ENCODE assay signal across 16 mouse cellular contexts in the genomic region with DNA sequence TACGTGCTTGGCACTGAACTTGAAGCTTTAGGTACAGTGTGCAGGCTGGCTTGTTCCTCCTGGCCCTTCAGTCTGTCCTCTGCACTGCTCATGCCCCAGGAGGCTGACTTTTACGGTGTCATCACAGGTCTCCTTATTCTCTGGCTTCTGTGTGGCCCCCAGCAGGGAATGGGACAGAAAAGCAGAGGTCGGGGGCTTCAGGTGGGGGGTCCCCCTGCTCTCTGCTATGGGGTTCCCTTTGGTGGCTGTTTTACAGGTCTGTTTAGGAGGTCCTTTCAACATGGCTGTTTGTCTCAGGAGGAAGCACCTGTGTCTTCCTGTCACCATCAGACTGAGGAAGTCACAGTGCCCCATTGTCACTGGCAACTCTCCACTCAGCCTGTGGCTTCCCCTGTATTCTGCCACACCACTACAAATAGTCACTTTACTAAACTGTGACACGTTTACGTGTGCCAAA. TPM values are rescaled to one million over a fixed set of nuclear protein-coding genes. Genes with fewer than 3 reads are reported as not detected.
DNase-seq lines count a peak whose midpoint lies in the region; ATAC-seq and TF ChIP-seq lines count a peak whose summit lies in the region.
"Had no signal": no experiment of that assay in that cellular context is flagged by ENCODE, and none has a peak within 500 bp of the region (broad histone marks: within the 10 kb centered on the region; RNA-seq: fewer than 3 reads in every experiment).

No protein-coding gene starts in this region.

- H3K36me3 ChIP-seq in intestine, embryonic 14.5 days (ENCODE audit: control insufficient read depth, insufficient read depth, low read length) = no peaks in the 10 kb centered on the region
- no peaks in the 10 kb centered on the region for H3K36me3 ChIP-seq in intestine, embryonic 16.5 days (ENCODE audit: control insufficient read depth, insufficient read depth, low read length)
- no peaks in the 10 kb centered on the region for H3K36me3 ChIP-seq in spleen, adult 2 months (ENCODE audit: control insufficient read depth, insufficient read depth, low read length)
- H3K36me3 ChIP-seq in midbrain, embryonic 14.5 days (ENCODE audit: control insufficient read depth, insufficient read depth, low read length) = no peaks in the 10 kb centered on the region
- H3K36me3 ChIP-seq: embryonic facial prominence, embryonic 12.5 days; heart, embryonic 13.5 days had no signal

- no peak overlapping the region for H3K27ac ChIP-seq in intestine, embryonic 14.5 days (ENCODE audit: low read depth)
- no peak overlapping the region for H3K27ac ChIP-seq in intestine, embryonic 16.5 days (ENCODE audit: low read length)
- H3K27ac ChIP-seq in spleen, adult 2 months (ENCODE audit: insufficient read depth, low read length) = peak overlapping the region; percentile 63
- H3K27ac ChIP-seq in midbrain, embryonic 14.5 days (replicated peaks; ENCODE audit: low read depth, low read length) = no peak overlapping the region
- H3K27ac ChIP-seq: heart, embryonic 13.5 days had no signal

- no peaks in the 10 kb centered on the region for H3K9me3 ChIP-seq in intestine, embryonic 14.5 days (ENCODE audit: control insufficient read depth, low read length)
- no peaks in the 10 kb centered on the region for H3K9me3 ChIP-seq in intestine, embryonic 16.5 days (ENCODE audit: control insufficient read depth, low read length)
- no peaks in the 10 kb centered on the region for H3K9me3 ChIP-seq in midbrain, embryonic 14.5 days (ENCODE audit: control insufficient read depth, low read length)
- H3K9me3 ChIP-seq: embryonic facial prominence, embryonic 12.5 days; heart, embryonic 13.5 days had no signal

- no peak for ATAC-seq in intestine, embryonic 14.5 days (replicated peaks; ENCODE audit: low FRiP score, low TSS enrichment, low read depth)
- ATAC-seq in intestine, embryonic 16.5 days = no peak
- ATAC-seq in activated CD4-positive, CD25-positive, alpha-beta regulatory T cell, adult 4 months = peak; percentile 32
- no peak for ATAC-seq in midbrain, embryonic 14.5 days (ENCODE audit: low FRiP score, low TSS enrichment)
- ATAC-seq: forebrain, embryonic 16.5 days; midbrain, embryonic 16.5 days had no signal

- peak; percentile 43 for DNase-seq in intestine, embryonic 14.5 days (ENCODE audit: low spot score)
- DNase-seq in A20 (ENCODE audit: low read depth, low spot score) = peak; percentile 64
- DNase-seq in spleen, adult 2 months (ENCODE audit: low read depth in 1 of 2, low spot score in 2 of 2) = peak; percentile 41 to 56
- no peak for DNase-seq in left cerebral cortex, postnatal 4 days
- DNase-seq in midbrain, embryonic 14.5 days = no peak
- DNase-seq in urinary bladder, postnatal 36 days (ENCODE audit: low spot score in 2 of 2) = no peak
- DNase-seq: kidney, adult 18-20 months had no signal

- H3K4me1 ChIP-seq in intestine, embryonic 14.5 days (replicated peaks; ENCODE audit: control insufficient read depth, insufficient read depth, low read length) = no peaks in the 10 kb centered on the region
- H3K4me1 ChIP-seq in intestine, embryonic 16.5 days (ENCODE audit: control insufficient read depth, insufficient read depth, low read length) = peaks cover 3% of the 10 kb centered on the region; the same call in 1 of the 2 replicates
- H3K4me1 ChIP-seq in spleen, adult 2 months (ENCODE audit: control insufficient read depth, insufficient read depth, insufficient read length) = peaks cover 14% of the 10 kb centered on the region; the same call in 1 of the 2 replicates
- H3K4me1 ChIP-seq in midbrain, embryonic 14.5 days (ENCODE audit: control insufficient read depth, insufficient read depth, low read length) = peaks cover 4% of the 10 kb centered on the region; the same call in 1 of the 2 replicates
- H3K4me1 ChIP-seq: embryonic facial prominence, embryonic 12.5 days had no signal

- no peak for TF ChIP-seq POLR2A in spleen, adult 2 months (IDR thresholded peaks at IDR 0.05; ENCODE audit: low read depth, low read length)

- 72% methylated on average over 5 of the region's 5 CpGs for WGBS in intestine, embryonic 14.5 days
- WGBS in intestine, embryonic 16.5 days = 77% methylated on average over 5 of the region's 5 CpGs
- WGBS in spleen, adult 2 months = 14% methylated on average over 5 of the region's 5 CpGs
- WGBS in midbrain, embryonic 14.5 days = 86% methylated on average over 5 of the region's 5 CpGs

- TF ChIP-seq CTCF in spleen, adult 2 months (IDR thresholded peaks at IDR 0.05; ENCODE audit: extremely low read depth, insufficient read depth, insufficient read length, insufficient replicate concordance) = no peak

- H3K4me2 ChIP-seq in intestine, embryonic 14.5 days (ENCODE audit: low read length) = no peak overlapping the region
- no peak overlapping the region for H3K4me2 ChIP-seq in intestine, embryonic 16.5 days (ENCODE audit: low read depth, low read length)
- H3K4me2 ChIP-seq in midbrain, embryonic 14.5 days (ENCODE audit: low read length) = no peak overlapping the region
- H3K4me2 ChIP-seq: embryonic facial prominence, embryonic 12.5 days; heart, embryonic 13.5 days had no signal

- H3K27me3 ChIP-seq in intestine, embryonic 14.5 days (replicated peaks; ENCODE audit: control insufficient read depth, insufficient read depth, low read length) = no peaks in the 10 kb centered on the region
- H3K27me3 ChIP-seq in intestine, embryonic 16.5 days (replicated peaks; ENCODE audit: control insufficient read depth, insufficient read depth, low read length) = no peaks in the 10 kb centered on the region
- H3K27me3 ChIP-seq in spleen, adult 2 months (ENCODE audit: control insufficient read depth, insufficient read depth, low read length) = no peaks in the 10 kb centered on the region
- H3K27me3 ChIP-seq in midbrain, embryonic 14.5 days (ENCODE audit: control insufficient read depth, insufficient read depth, low read length) = no peaks in the 10 kb centered on the region; the same call in 1 of the 2 replicates
- H3K27me3 ChIP-seq: embryonic facial prominence, embryonic 12.5 days; heart, embryonic 13.5 days had no signal

- H3K4me3 ChIP-seq in intestine, embryonic 14.5 days (ENCODE audit: low read depth, low read length) = no peak overlapping the region
- no peak overlapping the region for H3K4me3 ChIP-seq in intestine, embryonic 16.5 days (ENCODE audit: low read length)
- H3K4me3 ChIP-seq in spleen, adult 2 months (ENCODE audit: extremely low read depth, insufficient read depth, insufficient read length) = no peak overlapping the region
- H3K4me3 ChIP-seq in midbrain, embryonic 14.5 days (replicated peaks; ENCODE audit: low read depth, low read length) = no peak overlapping the region
- H3K4me3 ChIP-seq: embryonic facial prominence, embryonic 12.5 days; heart, embryonic 13.5 days had no signal

- intact Hi-C loops in left cerebral cortex, postnatal 4 days (cut with DNase I) = no loop called here

- H3K9ac ChIP-seq in intestine, embryonic 14.5 days (ENCODE audit: low read length) = no peak overlapping the region
- H3K9ac ChIP-seq in intestine, embryonic 16.5 days (ENCODE audit: low read depth, low read length) = no peak overlapping the region
- H3K9ac ChIP-seq in midbrain, embryonic 14.5 days (replicated peaks; ENCODE audit: low read length) = no peak overlapping the region
- H3K9ac ChIP-seq: embryonic facial prominence, embryonic 12.5 days; heart, embryonic 13.5 days had no signal

RNA-seq across cellular contexts. Expression of gene Slc22a16, which starts 54.9 kb away (rescaled TPM):
- not detected in 2 replicates for polyA plus RNA-seq in intestine, embryonic 14.5 days (2014; fragmentation: Nextera tagmentation; extraction: Ambion mirVana)
- not detected in 2 replicates for polyA plus RNA-seq in intestine, embryonic 16.5 days (2015; fragmentation: Nextera tagmentation; extraction: Ambion mirVana)
- not detected for polyA plus RNA-seq in activated CD4-positive, CD25-positive, alpha-beta regulatory T cell, adult 4 months (2017; shearing (Covaris generic))
- polyA plus RNA-seq in spleen, adult 2 months (2012; rRNA removed) = not detected in 2 replicates
- total RNA-seq in left cerebral cortex, postnatal 4 days (2021) = not detected
- not detected in 2 replicates for polyA plus RNA-seq in midbrain, embryonic 14.5 days (2014; fragmentation: Nextera tagmentation; extraction: Ambion mirVana)
- total RNA-seq: left cerebral cortex, adult 8-10 months had no signal
- polyA plus RNA-seq: embryonic facial prominence, embryonic 12.5 days; forebrain, embryonic 16.5 days; heart, embryonic 13.5 days; liver, embryonic 16.5 days; midbrain, embryonic 16.5 days; small intestine, adult 2 months had no signal

Comparison
In these comparisons a context has a peak if more than half of its experiments do, and no peak if none do; other contexts are left out.
1. DNase-seq: peak in intestine, embryonic 14.5 days (single experiment), A20 (single experiment) and spleen, adult 2 months (2 of 2); none in left cerebral cortex, postnatal 4 days (single experiment), midbrain, embryonic 14.5 days (single experiment) and urinary bladder, postnatal 36 days (0 of 2).